Mouse (Mus musculus) lung, postnatal 0 days (tissue): ENCODE measurements around the gene Gm42878.

Source experiments
- CTCF ChIP-seq: IDR thresholded peaks from 2 replicates; pipeline ENCODE4 v1.5.1; 2016; ENCODE audit warnings: antibody characterized with exemption, mild to moderate bottlenecking
- EP300 ChIP-seq: IDR thresholded peaks from 2 replicates; pipeline ENCODE4 v1.6.1; 2016; ENCODE audit warnings: antibody characterized with exemption, mild to moderate bottlenecking, control low read depth

DNA sequence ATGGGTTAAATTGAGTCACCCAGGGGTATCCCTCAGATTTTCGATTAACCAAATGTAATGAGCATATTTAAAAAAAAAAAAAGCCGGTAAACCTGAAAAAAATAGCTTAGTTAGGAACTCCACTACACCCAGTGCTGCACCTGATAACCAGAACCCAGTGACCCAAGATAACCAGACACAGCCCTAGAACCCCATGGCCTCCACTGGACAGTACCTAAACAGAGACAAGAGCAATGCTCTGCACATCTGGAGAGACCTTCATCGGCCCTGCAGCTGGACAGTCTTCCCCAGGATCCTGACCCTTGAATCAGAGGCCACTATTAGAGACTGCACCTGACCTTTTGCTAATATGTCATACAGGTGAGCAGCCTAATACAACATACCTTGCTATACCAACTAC, 1.8 kb upstream of the Gm42878 start:
- TF ChIP-seq EP300 (no peak), CTCF (no peak)
